Mouse (Mus musculus): Measurements from ENCODE around the gene Vmn2r46. TPM values are rescaled to one million over a fixed set of nuclear protein-coding genes. Genes with fewer than 3 reads are reported as not detected.
"Not testable (repeated sequence)": the region's sequence is repeated elsewhere in the genome, so short reads cannot be mapped to it uniquely, and the experiment has no call there.

Gene Vmn2r46
- total RNA-seq (2014; fragmentation: Nextera tagmentation) = not detected in 2 replicates
- total RNA-seq (2017) = not detected in 2 replicates
- polyA plus RNA-seq (2012) = not detected in 2 replicates

DNA sequence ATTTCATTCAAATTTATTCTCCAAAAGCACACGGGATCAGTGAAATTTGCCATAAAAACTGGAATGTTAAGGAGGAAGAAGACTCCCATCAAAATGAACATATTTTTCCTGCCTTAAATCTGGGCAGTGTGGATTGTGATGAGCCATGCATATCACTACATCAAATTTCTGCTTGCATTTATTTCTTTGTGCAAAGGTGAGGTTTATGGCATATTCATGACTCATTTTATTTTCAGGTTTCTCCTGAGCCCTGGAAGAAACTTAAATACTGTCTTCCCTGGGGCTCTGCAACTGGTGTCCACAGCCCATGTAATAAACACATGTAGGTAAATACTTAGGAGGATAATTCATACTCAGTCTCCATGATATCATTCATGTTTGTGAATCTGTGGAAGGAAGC is at the start of gene Vmn2r46:
TSS of gene Vmn2r46 (minus strand) at position 101 of the 400 bp plus-strand sequence.
- not testable (repeated sequence) for ATAC-seq (ENCODE audit: extremely low read depth, insufficient number of reproducible peaks, low FRiP score, poor library complexity, severe bottlenecking); H3K9me3 ChIP-seq (replicated peaks); H3K4me1 ChIP-seq (ENCODE audit: insufficient read depth, low read depth, low read length); DNase-seq (ENCODE audit: low spot score); H3K27me3 ChIP-seq (ENCODE audit: insufficient read depth, low read length); H3K4me3 ChIP-seq (ENCODE audit: low read depth, low read length); H3K36me3 ChIP-seq (replicated peaks)

Other genes starting within 250 kb of the Vmn2r46 start
- gene Vmn2r47, start 70.8 kb upstream of the Vmn2r46 start, total RNA-seq (2014; fragmentation: Nextera tagmentation) = not detected in 2 replicates
- not detected in 2 replicates for gene Vmn2r47, start 70.8 kb upstream of the Vmn2r46 start, total RNA-seq (2017)
- gene Vmn2r47, start 70.8 kb upstream of the Vmn2r46 start, polyA plus RNA-seq (2012) = not detected in 2 replicates
- gene Vmn2r48, start 183.0 kb upstream of the Vmn2r46 start, total RNA-seq (2014; fragmentation: Nextera tagmentation) = not detected in 2 replicates
- gene Vmn2r48, start 183.0 kb upstream of the Vmn2r46 start, total RNA-seq (2017) = 0.11 TPM in 1 of 2 replicates, not detected in the other
- not detected in 2 replicates for gene Vmn2r48, start 183.0 kb upstream of the Vmn2r46 start, polyA plus RNA-seq (2012)
- not detected in 2 replicates for gene Vmn2r49, start 221.7 kb upstream of the Vmn2r46 start, total RNA-seq (2014; fragmentation: Nextera tagmentation)
- gene Vmn2r49, start 221.7 kb upstream of the Vmn2r46 start, total RNA-seq (2017) = 0.12 and 0.33 TPM in 2 replicates
- gene Vmn2r49, start 221.7 kb upstream of the Vmn2r46 start, polyA plus RNA-seq (2012) = not detected in 2 replicates

Data from G1E (cell line).